Mouse (Mus musculus): ENCODE results near the gene Taar7e. TPM values are rescaled to one million over a fixed set of nuclear protein-coding genes. Genes with fewer than 3 reads are reported as not detected.
"Not testable (repeated sequence)": the region's sequence is repeated elsewhere in the genome, so short reads cannot be mapped to it uniquely, and the experiment has no call there.

The Taar7e gene
- not detected for total RNA-seq (2021)

DNA sequence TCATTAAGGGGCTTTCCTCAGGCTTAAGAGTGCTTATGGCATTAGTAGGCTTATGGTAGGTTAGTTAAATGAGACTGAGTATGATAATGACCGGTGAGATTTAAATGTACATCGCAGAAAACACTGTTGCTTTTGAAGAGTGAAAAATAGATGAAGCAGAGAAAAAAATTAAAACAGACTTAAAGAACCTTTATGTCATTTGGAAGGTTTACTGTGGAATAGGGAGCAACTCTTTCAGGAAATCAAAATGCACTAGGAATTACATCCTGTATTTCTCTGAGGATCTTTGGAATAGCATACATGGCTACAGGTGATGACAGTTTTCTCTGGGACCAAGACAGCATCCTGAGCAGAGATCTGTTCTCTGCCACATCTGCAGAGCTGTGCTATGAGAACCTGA is at the start of gene Taar7e:
Gene Taar7e, plus strand, starts transcription at position 301 of the 400 bp plus-strand sequence.
- intact Hi-C loops (cut with DNase I), result no loop called here
- DNase-seq (ENCODE audit: low spot score), result no peak

DNA sequence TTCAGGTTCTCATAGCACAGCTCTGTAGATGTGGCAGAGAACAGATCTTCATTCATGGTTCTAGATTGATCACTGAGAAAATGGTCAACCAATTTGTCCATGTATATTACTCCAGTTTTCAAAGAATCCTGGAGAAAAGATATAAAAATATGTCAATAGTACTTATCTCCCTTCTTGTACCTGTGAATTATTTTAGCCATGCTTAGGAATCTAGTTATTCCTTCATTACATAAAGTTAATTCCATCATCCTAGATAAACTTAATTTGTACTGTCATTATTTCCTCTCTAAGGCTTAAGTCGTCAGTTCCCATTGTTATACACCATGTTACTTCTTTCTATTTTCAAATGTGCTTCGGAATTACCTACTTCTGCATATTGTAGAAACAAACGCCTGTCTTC is 44.0 kb upstream of the Taar7e start, which contains the start of gene Taar7a:
Gene Taar7a, minus strand, starts transcription at position 101 of the 400 bp plus-strand sequence.
- DNase-seq (ENCODE audit: low spot score), result no peak
- intact Hi-C loops (cut with DNase I), result no loop called here

DNA sequence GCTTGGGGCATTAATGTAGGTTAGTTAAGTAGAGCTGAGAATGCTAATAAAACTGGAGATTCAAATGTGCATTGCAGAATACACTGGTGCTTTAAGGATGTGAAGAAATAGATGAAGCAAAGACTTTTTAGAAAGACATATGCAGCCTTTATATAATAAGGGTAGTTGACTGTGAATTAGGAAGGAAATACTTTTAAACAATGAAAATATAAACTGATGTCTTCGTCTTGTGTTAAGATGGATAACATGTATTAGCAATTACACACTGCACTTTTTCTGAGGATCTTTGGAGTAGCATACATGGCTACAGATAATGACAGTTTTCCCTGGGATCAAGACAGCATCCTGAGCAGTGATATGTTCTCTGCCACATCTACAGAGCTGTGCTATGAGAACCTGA is 37.8 kb upstream of the Taar7e start, which contains the start of gene Taar7b:
Gene Taar7b, plus strand, starts transcription at position 301 of the 400 bp plus-strand sequence.
- DNase-seq (ENCODE audit: low spot score), result no peak
- intact Hi-C loops (cut with DNase I), result no loop called here

DNA sequence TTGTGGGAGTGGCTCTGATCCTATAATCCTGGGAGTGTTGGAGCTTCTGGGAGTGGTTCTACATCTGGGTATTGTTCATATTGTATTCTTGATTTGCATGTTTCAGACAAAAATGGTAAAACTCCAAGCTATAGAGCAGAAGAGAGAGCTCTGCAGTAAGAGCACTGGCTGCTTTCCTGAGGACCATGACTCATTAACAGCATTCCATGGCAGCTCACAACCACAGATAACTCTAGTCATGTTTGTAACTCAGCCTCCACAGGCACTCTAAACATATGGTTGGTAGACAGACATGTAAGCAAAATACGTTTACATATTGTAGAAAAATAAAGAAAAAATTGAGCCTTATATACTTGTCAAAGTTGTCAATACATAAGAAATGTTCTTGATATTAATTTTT is 31.0 kb upstream of the Taar7e start:
- intact Hi-C loops (cut with DNase I), result no loop called here

DNA sequence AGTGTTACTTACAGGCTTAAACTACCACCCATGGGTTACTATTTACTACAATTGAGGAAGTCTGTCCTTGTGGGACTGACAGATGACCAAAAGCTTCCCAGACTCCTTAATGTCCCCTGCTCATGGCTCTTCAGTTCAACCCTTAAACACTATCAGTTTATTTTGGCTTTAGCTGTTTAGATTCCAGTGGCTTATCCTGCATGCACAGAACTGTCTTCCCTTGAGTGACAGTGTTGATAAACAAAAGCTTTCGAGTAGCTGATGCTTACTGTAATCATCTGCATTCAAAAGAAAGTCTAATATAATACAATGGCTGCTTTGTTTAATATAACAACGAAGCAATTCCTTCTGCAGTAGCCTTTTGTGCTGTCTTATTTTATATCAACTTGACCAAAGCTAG is 30.4 kb upstream of the Taar7e start:
- intact Hi-C loops (cut with DNase I), result no loop called here

More for the DNA sequence above, 31.0 kb upstream of the Taar7e start:
- no peak for DNase-seq (ENCODE audit: low spot score)

DNA sequence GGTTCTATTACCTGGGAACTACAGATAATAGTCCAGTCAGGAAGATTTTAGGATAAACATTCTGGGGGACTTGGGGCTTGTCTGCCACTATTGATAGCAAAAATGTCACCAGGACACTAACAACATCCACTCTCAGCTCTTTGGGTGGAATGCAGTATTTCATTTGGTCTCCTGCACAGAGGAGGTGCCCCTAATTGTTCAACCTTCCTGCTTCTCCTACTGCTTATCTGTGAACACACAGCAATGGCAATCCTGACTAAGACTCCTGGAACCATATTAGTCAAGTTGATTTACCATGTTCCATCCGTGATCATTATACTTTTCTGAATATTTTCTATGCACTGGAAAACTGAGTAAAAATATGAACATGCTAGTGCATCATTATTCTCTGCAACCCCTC is 29.3 kb upstream of the Taar7e start:
- DNase-seq (ENCODE audit: low spot score), result no peak
- intact Hi-C loops (cut with DNase I), result no loop called here

More for the DNA sequence above, 30.4 kb upstream of the Taar7e start:
- DNase-seq (ENCODE audit: low spot score), result no peak

DNA sequence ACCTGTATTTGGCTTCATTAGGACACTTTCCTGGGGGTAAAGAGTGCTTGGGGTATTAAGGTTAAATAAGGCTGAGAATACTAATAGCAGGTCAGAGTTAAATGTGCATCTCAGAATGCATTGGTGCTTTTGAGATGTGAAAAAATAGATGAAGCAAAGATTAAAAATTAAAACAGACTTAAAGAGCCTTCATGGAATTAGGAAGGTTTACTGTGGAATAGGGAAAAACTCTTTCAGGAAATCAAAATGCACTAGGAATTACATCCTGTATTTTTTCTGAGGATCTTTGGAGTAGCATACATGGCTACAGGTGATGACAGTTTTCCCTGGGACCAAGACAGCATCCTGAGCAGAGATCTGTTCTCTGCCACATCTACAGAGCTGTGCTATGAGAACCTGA is 10.5 kb upstream of the Taar7e start, which contains the start of gene Taar7d:
Gene Taar7d, plus strand, starts transcription at position 301 of the 400 bp plus-strand sequence.
- DNase-seq (ENCODE audit: low spot score), result no peak
- intact Hi-C loops (cut with DNase I), result no loop called here

DNA sequence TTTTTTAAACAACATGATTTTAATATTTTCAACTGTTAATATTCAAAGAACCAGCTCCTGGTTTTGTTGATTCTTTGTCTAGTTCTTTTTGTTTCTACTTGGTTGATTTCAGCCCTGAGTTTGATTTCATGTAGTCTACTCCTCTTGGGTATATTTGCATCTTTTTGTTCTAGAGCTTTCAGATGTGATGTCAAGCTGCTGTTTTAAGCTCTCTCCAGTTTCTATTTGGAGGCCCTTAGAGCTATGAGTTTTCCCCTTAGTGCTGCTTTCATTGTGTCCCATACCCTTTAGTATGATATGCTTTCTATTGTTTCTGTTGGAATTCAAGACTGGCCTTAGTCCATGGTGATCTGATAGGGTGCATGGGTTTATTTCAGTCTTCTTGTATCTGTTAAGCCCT is 6.1 kb upstream of the Taar7e start:
- DNase-seq (ENCODE audit: low spot score), result no peak
- intact Hi-C loops (cut with DNase I), result no loop called here

DNA sequence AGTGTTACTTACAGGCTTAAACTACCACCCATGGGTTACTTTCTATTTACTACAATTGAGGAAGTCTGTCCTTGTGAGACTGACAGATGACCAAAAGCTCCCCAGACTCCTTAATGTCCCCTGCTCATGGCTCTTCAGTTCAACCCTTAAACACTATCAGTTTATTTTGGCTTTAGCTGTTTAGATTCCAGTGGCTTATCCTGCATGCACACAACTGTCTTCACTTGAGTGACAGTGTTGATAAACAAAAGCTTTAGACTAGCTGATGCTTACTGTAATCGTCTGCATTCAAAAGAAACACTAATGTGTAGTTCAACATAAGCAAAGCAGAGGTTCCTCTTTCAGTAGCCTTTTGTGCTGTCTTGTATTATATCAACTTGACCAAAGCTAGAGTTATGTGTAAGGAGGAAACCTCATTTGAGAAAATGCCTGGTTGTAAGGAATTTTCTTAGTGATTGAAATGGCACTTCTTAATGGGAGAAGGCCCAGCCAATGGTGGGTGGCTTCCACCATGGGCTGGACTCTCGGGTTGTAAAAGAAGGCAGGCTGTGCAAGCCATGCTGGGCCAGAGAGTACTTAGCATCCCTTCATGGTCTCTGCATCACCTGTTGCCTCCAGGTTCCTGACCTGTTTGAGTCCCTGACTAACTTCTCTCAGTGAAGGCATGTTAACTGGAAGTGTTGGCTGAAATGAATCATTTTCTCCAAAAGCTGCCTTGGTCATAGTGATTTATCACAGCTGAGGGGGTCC is 2.9 kb downstream of the Taar7e start:
- intact Hi-C loops (cut with DNase I), result no loop called here
- DNase-seq (ENCODE audit: low spot score), result no peak

DNA sequence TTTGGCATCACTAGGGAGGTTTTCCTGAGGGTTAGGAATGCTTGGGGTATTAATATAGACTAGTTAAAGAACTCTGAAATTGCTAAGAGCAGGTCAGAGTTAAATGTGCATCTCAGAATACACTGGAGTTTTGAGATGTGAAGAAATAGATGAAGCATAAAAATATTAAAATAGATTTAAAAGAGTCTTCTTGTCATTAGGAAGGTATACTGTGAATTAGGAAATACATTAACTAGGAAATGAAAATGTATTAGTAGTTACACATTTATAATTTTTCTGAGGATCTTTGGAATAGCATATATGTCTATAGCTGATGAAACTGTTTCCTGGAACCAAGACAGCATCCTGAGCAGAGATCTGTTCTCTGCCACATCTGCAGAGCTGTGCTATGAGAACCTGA is 11.8 kb downstream of the Taar7e start, which contains the start of gene Taar7f:
Gene Taar7f, plus strand, starts transcription at position 301 of the 400 bp plus-strand sequence.
- intact Hi-C loops (cut with DNase I), result no loop called here
- DNase-seq (ENCODE audit: low spot score), result no peak

DNA sequence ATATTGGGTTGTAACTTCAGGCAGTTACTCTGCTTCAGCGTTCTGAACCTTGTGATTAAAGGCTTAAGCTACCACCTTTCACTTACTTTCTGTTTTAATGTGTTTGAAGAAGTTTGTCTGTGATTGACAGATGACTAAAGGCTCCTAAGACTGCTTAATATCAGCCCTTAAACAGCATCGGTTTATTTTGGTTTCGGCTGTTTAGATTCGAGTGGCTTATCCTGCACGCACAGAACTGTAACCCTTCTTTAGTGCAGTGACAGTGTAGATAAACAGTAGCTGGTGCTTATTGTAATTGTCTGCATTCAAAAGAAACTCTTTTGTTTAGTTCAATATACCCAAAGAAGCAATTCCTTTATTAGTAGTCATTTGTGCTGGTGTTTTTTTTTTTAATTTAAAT is 14.6 kb downstream of the Taar7e start:
- DNase-seq (ENCODE audit: low spot score), result no peak
- intact Hi-C loops (cut with DNase I), result no loop called here

DNA sequence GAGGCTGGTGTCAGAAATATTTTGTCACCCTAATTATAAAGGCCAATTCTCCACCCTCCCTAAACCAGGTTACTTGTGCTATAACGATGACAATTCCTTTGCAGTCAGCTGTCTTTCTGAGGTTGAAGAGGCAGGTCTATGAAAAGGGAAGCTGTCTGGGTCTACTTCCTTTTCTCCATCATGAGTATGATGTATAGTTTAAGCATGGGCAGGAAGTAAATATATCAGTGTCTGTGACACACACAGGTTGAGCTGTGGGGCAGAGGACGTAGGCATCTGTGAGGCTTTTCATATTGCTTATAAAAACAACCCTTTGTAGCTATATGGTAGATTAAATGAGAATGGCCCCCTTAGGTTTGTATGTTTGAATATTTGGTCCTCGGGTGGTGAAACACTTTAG is 21.6 kb downstream of the Taar7e start:
- intact Hi-C loops (cut with DNase I), result no loop called here
- no peak for DNase-seq (ENCODE audit: low spot score)

DNA sequence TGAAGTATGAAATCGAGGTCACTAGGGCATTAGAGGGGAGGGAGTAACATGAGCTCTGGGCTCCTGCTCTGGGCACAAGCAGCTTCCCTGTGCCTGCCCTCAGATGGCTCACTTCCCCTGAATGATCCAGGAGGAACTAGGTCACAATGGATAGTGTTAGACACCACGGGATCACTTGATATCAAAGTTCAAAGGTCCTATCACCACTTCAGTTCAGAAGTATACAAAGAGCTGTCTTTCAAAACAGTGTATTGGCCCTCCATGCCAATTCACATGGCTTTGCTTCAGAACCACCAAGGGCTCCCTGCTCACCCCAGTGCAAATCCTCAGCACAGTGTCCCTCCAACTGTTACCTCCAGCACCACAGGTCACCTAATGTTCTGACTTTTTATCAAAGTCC is 37.3 kb downstream of the Taar7e start:
- DNase-seq (ENCODE audit: low spot score); intact Hi-C loops (cut with DNase I): not testable (repeated sequence)

DNA sequence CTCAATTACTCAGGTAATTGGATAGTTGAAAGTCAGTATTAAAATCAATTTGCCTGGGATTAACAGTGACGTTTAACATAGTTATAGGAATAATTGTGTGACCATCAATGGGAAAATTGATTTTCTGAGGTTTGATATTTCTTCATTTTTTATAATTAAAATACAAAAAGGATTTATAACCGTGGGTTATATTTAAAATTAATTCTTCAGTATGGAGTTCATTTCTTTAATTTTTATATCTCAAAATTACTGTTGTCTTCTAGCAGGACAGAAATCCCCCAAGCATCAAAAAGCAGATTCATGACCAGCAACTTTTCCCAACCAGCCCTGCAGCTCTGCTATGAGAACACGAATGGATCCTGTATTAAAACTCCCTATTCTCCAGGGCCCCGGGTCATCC is 38.8 kb downstream of the Taar7e start, which contains the start of gene Taar8a:
Gene Taar8a, plus strand, starts transcription at position 301 of the 400 bp plus-strand sequence.
- intact Hi-C loops (cut with DNase I), result not testable (repeated sequence)

DNA sequence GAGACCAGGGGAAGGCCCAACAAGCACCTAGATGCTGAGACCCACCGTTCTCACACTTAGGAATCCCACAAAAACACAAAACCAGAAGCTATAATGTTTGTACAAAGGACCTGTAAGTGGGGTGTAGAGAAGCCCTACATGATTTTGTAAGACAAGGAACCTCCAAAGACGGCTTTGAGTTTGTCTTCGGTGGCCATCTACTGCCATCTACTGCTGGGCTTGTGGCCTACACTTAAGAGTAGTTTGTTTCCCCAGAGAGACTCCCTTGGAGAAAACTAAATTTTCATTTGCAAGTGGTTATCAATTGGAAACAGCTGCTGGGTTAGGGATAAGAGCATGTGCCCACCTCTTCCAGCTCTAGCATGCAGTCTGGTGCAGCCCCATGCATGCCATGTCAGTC is 42.8 kb downstream of the Taar7e start:
- no peak for DNase-seq (ENCODE audit: low spot score)
- intact Hi-C loops (cut with DNase I), result loop anchor here (1.0 kb wide), 1 partner anchor 101 kb away; no protein-coding TSS in a partner anchor

More for the DNA sequence above, 38.8 kb downstream of the Taar7e start, which contains the start of gene Taar8a:
- not testable (repeated sequence) for DNase-seq (ENCODE audit: low spot score)

DNA sequence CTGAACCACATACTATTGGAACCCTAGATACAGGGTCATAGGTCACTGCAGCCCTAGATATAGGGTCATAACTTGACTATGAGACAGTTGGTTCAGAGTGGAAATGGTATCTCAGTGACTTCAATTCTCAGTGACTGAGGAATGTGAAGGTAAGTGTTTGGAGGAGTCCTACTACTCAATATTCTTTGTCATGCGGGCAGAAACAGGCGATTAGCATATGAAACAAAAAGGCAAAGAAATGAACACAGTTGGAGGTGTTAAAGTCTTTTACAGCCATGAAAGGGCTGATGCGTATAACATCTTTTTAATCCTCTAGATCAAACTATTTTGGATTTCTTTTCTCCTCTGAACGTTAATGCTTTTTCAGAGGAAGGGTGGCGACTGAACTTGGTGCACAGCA is 48.5 kb downstream of the Taar7e start:
- intact Hi-C loops (cut with DNase I), result no loop called here

DNA sequence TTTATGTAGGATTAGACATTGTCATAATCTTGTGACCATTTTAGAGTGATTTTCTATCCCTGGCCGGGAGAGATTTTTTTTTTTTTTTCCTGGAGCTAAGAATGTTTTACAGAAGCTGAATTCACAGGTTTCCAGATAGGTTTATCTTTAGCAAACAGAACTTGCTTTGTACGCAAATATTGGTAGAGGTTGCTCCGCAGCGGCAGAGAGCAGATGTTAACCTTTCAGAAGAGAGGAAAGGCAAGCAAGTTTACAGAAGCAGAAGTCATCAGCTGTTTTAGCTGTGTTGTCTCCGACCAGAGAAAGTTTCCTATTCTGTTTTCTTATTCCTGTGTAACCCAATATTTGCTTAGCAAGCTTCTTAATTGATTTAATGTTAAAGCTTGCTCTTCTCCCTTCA is 49.1 kb downstream of the Taar7e start:
- DNase-seq (ENCODE audit: low spot score), result no peak
- intact Hi-C loops (cut with DNase I), result no loop called here

More for the DNA sequence above, 48.5 kb downstream of the Taar7e start:
- DNase-seq (ENCODE audit: low spot score), result no peak

DNA sequence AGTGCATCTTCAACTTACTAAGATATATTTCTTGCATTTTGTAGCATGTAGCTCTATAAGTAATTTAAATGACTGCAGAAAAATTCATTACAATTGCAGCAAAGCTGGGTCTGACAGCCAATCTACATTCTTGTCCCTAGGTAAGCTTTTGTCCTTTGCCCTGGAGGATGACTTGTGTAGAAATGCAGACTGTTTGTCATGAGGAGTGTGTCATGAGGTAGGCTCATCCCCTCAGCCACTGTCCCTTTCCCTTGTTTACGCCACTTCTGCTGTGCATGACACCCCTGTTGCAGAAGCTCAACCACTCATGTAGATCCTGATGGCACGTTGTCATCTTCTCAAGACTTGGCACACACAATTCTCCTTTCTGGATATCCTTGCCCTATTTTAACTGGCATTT is 49.8 kb downstream of the Taar7e start:
- intact Hi-C loops (cut with DNase I), result no loop called here
- DNase-seq (ENCODE audit: low spot score), result no peak
